Mouse (Mus musculus) cerebellum, postnatal 36 days (tissue): ENCODE data around the gene Thbs3.

ENCODE experiments used
- DNase-seq, 2 experiments: peaks; one replicate each; pipeline ENCODE4 v3.0.0; 2021 to 2022; ENCODE audit warnings: mixed read lengths in 2 of 2

Gene Thbs3

DNA sequence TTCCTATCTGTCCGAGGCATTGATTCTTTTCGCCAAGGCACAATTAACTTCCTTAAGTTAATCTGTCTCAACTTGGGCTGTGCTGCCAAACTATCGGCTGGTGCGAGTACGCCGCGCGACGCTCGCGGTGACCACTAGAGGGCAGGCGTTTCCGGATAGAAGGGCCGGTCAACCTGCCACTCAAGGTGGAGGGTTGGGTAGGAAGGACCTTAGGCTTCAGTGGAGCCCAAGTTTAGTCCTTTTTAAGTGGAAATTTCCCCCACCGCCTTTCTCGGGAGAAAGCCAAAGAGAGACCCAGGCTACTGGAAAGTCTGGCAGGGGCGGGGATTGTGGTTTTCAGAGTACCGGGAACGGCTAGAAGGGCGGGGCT lies 13.2 kb downstream of the Thbs3 start:
- DNase-seq: peak; percentile 87 to 90

DNA sequence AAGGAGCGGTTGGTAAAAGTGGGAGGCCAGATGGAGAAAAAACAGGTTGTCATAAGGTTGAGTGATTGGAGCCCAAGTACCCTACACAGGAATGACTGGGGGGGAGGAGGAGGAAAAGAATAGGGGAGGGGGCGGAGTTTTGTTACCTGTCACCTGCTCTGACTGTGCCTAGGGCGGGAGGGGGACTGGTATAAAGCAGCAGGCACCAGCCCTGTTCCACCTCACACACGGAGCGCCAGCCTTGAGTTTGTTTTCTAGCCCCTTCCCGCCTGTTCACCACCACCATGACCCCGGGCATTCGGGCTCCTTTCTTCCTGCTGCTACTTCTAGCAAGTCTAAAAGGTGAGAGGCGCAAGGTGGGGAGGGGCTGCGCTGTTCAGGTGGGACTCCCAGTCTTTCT lies 13.9 kb downstream of the Thbs3 start, which contains the start of gene Muc1:
TSS of gene Muc1 (plus strand) at position 222 of the 400 bp plus-strand sequence.
- no peak for DNase-seq

DNA sequence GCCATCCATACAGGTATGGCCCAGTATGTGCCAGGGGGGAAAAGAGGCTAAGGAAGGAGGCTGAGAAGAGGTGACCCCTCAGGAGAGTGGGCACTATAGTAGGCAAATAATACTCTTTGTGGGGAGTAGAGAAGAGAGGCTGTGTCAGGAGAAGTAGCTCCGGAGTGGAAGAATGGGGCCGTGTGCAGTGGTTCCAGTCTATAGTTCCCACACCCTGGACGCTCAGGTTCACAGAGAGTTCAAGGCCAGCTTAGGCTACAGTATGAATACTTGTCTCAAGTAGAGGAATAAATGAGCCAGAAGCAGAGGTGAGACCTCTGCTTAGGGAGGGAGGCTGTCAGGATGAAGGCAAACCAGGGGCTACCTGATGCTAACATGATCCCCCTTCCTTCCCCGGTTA lies 14.3 kb downstream of the Thbs3 start:
- no peak for DNase-seq

DNA sequence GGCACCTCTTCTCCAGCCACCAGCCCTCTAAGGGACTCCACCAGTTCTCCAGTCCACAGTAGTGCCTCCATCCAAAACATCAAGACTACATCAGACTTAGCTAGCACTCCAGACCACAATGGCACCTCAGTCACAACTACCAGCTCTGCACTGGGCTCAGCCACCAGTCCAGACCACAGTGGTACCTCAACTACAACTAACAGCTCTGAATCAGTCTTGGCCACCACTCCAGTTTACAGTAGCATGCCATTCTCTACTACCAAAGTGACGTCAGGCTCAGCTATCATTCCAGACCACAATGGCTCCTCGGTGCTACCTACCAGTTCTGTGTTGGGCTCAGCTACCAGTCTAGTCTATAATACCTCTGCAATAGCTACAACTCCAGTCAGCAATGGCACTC lies 15.6 kb downstream of the Thbs3 start:
- no peak for DNase-seq

DNA sequence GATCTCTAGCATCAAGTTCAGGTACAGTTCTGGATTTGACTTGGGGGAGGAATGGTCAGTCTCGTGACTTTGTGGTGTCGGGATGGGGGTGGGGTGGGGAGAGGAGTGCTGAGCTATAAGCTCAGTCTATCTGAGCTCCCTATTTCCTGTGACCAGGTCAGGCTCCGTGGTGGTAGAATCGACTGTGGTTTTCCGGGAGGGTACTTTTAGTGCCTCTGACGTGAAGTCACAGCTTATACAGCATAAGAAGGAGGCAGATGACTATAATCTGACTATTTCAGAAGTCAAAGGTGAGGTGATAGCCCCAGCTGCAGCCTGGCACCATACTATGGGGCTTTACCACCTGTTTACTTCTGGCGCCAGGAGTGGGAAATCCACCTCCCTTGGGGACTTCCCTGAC lies 16.4 kb downstream of the Thbs3 start:
- DNase-seq: no peak

DNA sequence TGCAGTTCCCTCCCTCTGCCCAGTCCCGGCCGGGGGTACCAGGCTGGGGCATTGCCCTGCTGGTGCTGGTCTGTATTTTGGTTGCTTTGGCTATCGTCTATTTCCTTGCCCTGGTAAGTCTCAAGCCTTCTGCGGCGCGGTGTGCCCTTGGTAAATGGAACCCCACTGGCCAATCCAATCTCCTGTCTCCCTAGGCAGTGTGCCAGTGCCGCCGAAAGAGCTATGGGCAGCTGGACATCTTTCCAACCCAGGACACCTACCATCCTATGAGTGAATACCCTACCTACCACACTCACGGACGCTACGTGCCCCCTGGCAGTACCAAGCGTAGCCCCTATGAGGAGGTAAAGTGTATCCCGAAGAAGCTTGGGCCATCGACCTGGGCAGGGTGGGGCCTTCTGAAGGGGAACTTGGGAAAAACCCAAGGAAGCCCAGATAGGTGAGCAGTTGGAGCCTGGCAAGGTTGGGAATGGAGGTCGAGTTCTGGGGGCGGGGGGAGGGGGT lies 16.8 kb downstream of the Thbs3 start:
- no peak for DNase-seq

DNA sequence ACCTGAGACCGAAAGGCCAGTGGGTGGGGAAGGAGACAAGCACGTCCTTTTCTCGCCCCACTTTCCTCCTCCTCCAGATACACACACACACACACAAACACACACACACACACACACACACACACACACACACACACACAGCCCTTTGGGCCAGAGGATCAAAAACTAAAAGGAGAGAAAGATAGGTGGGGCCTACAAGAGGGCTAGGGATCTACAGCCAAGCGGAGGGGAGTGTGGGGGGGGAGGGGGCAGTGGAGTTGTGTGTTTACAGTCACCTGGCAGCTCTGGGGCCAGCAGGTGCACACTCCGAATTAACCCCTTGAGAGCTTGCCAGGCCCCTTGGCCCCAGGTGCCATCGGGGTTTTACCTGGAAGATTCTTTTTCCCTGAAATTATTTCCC lies 17.6 kb downstream of the Thbs3 start:
- DNase-seq: no peak

DNA sequence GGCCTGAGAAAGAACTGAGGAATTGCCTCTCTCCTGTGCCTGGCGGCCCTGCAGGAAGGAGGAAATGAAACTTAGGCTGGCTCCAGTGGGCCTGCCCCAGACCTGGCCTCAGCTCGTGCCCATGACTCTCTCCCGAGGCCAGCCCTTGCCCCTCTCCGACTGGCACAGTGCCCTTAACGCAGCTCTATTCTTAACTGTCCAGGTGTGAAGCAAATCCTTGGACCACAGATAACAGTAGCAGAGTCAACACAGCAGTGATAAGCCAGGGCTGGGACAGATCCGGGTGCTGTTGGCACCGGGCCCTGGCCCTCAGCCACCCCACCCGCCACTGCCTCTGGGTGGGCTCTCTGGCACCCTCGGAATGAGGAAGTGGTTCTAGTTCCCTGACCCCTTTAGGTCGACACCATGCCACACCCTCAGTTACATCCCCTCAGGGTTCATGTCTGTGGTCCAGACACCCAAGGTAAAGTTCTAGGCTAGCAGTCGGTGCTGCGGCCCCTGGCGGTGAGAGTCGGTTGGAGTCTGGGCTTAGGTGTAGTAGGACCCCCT lies 18.7 kb downstream of the Thbs3 start:
- no peak for DNase-seq

DNA sequence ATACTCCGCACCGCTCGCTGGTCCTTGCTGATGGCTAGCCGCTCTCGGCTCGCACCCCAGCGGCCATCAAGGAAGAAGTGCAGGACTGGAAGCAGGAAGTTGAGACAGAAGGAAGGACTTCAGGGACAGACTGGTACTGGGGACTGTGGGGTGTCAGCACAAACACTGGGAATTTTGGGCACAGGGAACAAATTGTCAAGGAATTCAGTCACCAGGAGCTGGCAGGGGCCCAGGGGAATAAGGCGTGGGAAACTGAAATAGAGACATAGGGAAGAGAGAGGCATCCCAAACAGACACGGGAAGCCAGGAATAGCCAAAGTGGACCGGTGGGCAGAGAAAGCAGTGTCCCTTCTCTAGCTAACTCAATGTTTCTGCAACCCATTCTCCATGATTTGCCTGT lies 21.5 kb downstream of the Thbs3 start:
- DNase-seq: no peak

DNA sequence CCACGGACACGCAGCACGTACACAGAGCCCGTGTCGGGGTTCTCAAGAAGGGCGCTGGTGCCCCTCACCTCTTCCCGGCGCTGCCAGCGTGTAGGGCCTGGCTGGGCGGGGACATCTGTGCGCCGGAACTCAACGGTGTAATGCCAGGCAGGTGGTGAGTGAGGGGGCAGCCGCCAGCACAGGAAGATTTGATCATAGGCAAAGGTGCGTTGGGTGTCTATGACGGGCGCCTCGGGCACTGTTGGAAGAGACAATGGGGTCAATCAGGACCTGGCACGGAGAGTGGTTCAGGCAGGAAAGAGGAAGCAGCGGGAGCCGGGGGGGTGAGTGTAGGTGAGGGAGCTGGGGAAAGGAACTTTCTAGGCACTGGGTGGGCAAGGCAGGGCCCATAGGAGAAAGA lies 22.7 kb downstream of the Thbs3 start:
- no peak for DNase-seq

DNA sequence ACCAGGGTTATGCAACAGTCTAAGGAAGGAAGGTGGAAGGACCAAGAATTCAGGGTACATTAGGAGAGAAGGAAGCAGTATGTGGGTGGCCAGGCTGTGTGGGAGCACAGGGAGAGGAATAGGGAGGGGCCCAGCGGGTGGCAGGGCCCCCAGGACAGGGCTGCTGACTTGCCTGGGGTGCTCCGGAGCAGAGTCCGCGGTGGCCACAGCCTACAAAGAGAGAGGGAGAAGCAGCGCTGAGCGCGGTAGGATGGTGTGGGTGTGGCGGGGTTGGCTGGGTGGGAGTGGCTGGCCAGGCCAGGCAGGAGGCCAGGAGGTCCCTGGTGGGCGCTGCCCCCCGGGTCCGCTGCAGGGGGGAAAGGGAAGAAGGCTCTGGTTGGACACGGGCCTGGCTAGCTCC lies 23.5 kb downstream of the Thbs3 start:
- no peak for DNase-seq

DNA sequence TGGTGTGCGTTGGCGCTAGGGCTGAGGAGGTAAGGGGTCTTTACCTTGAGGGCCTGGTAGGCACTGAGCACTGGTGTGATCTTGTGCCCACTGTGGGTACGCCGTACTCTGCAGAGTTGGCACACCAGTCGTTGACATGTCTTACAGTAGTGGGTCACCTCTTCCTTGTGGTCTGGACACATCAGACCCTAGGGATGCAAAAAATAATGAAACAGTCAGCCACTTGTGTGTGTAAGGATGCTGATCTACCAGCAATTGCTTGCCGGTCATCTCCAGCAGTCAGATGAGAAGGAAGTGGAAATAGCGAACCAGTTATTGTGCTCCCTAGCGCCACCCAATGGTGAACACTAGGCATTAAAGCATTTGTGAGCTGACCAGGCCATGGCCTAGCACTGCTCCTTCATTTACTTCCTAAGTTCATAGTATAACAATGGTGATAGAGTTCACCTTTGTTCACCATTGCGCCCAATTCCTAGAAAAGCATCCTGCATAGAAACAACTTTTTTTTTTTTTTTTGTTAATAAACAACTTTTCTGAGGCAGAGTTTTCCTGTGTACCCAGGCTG lies 27.4 kb downstream of the Thbs3 start:
- DNase-seq: peak; percentile 75 to 84

DNA sequence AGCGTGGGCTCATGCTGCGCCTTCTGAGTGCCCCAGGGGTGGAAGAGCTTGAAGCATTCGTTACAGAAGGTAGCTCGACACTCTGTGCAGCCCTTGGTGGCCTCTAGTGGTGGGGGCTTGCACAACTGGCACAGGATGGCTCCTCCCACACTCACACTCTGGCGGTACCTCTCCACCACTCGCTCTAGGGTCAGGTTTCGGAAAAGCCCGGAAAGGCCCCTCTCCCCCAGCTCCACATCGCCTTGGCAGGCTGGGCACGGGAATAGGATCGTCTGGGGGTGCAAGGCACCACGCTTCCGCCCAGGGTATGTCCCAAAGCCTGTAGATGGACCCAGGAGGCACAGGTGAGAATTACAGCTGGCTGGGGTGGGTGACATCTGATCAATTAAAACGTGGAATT lies 28.6 kb downstream of the Thbs3 start:
- DNase-seq: no peak

DNA sequence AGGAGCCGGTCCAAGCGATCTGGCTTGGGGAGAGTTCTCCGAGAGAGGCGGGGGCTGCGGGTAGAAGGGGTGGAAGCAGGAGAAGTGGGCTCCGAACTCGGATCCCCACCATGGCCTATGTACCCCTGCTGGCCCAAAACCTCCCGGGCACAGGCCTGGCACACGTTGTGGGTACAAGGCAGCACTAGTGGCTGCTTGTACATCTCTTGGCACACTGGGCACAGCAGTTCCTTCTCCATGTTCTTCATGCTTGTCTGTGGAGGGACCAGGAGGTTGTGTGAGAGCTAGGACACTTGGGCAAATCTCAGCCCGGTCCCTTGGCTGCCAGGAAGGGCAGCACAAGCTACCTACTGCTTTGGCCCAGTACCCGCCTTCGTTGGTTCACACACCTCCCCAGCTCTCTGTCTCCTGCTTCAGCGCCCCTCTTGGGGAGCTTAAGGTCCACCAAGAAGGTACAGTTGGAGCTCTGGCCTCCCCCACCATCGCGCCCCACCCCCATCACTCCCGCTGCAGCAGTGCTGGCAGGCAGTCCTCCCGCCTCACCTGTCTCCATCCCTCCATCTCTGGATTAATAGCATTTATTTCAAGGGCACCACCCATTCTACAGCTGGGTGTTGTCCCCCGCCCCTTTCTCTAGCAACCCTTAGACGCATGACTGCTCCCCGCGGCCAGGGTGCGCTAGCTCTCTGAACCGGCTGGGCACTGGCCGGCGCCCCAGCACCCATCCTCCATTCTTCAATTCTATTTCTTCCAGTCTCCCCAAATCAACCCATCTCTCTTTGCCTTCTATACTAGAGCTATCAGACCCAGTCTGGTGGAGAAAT lies 29.4 kb downstream of the Thbs3 start:
- peak; percentile 48 to 56 for DNase-seq

DNA sequence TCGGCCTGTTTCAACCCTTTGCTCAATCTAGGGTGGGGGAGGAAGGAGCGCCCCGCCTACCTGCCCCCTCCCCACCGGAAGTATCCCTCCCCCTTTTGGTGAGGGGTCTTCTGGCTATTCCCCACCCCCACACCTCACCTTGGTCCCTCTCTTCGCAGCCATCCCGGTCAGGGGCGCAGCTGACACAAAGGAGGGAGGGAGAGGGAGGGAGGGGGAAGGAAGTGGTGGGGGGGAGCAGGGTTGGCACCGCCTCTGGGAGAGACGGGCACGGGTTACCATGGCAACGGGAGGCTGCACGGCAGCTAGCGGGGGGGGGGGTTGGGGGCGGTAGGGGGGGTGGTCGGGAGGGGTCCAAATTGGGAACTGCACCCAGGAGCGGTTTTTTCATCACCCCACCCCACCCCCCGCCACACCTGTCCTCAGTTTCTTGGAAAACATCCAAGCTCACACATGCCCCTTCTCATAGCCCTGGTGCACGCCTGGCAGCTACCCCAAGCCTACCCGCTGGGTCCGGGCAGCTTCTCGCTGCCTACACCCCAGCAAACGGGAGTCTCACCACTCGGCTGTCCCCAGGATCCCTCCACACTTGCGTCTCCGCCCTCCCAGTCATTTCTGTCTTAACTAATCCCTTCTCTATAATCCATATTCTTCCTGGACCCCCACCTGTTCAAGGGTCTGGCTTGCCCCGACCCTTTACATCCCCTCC lies 30.2 kb downstream of the Thbs3 start:
- peak; percentile 77 to 80 for DNase-seq

DNA sequence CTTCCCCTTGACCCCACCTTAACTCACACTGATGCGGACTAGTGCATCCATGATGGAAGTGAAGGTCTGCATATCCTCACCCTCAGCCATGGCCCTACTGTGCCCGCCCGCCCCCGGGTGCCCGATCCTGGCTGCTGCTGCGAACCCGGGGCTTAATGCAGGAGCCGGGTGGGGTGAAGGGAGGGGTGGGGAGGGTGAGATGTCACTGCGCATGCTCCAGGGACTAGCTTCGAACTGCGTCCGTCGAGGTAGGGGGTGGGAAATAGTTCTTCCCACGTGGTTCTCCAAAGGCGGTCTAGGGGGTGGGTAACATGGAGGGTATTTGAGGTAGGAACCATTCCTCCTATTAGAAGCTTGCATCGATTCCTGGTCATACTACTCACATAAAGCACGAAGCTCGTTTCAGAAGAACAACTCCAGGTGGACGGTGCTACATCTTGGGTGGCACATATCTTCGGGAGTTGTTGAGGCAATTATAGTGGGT lies 30.8 kb downstream of the Thbs3 start, which contains the start of gene Krtcap2:
TSS of gene Krtcap2 (plus strand) at position 279 of the 484 bp plus-strand sequence.
- peak; percentile 72 to 76 for DNase-seq

DNA sequence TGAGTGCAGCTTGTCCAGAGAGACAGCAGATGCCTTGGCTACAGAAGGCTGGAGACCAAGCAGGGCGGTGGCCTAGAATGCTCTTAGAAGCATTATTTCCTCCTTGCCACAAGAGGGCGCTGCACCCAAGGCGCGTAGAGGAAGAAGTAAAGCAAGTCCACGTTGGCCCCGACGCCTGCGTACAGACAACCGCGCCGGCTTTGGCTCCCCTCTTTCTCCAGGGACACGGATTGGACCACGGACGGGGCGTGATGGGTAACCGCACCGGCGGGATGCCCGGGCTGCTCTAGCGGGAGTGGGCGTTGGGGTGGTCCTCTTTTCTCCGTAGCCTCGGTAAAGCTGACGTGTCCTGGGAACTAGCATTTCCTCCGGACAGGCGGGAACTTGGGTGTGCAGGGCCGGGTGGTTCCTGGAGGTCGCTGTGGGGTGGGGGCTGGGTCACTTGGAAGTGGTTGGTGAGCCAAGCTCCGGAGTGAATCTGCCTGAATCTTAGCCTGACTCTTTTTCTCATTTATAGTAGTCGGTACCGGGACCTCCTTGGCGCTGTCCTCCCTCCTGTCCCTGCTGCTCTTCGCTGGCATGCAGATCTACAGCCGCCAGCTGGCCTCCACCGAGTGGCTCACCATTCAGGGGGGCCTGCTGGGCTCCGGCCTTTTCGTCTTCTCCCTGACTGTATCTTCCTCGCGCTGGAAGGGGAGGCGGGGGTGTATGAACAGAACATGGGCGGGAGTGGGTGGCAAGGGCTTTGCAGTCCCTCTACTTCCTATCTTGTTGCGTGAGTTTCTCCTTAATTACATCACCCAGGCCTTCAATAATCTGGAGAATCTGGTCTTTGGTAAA lies 31.5 kb downstream of the Thbs3 start, which contains the start of gene Trim46:
TSS of gene Trim46 (minus strand) at position 49 of the 840 bp plus-strand sequence.
- peak; percentile 92 to 94 for DNase-seq

DNA sequence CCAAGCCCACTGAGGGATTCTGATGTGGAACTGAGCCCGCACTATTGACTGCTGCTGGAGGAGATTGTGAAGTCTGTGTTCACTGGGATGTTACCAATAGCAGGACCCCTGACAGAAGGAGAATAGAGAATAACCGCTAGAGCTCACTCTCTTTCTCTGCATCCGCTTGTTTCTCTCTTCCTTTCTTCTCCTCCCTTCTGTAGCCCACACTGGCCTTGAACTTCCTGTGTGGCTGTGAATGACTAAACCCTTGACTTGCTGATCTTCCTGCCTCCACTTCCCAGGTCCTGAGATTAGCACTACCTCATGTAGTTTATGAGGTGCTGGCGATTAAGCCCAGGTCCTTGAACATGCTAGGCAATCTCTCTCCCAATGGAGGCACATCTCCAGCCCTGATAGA lies 32.5 kb downstream of the Thbs3 start:
- DNase-seq: no peak

DNA sequence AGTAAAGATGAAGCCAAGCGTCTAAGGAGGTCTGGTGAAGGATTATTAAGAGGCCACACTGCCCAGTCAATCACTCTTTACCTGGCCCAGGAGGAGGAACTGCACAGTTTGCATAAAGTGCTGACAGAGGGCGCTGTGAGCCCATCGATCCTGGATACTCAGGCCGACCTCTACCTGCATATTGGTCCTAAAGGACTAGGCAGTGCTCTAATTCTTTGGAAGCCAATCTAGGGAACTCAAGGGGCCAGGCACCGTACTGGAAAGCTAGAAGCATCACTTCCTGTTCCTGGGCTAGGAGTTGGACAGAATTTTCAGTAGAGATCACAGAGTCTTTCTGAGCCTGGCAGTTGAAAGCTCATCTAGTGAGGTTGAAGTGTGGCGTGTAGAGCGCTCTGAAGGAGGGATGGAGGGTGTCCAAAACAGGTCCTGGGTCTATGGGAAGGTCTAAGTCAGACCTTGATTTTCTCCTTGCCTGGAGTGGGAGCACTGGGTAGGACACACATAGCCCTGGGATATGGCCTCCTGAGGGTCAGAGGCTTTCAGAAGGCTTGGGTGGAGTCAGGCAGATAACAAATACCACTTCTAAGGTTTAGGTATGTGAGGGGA lies 35.6 kb downstream of the Thbs3 start:
- peak; percentile 76 to 77 for DNase-seq

DNA sequence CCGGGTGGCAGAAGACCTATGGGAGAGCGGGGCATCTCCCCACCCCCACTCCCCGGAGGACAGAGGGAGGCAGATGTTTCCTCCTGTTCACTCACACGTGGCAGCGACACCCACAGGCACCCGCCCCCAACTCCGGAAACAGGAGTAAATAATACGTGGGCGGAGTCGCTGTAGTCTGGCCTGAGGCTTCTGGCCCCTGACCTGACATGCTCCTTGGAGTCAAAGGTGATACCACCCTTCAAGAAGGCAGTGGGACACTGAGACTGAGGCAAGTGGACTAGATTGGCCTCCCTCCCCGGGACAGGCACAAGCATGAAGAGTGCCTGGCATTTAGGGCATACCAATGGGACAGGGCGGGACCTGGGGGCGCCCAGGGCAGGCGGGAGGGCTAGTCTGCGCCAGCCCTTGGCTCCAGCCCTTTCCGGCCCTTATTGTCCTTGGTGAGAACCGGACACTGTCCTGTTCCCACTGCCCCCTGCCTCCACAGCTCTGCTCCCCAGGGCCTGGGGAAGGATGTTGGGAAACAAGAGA lies 36.5 kb downstream of the Thbs3 start:
- DNase-seq: no peak

DNA sequence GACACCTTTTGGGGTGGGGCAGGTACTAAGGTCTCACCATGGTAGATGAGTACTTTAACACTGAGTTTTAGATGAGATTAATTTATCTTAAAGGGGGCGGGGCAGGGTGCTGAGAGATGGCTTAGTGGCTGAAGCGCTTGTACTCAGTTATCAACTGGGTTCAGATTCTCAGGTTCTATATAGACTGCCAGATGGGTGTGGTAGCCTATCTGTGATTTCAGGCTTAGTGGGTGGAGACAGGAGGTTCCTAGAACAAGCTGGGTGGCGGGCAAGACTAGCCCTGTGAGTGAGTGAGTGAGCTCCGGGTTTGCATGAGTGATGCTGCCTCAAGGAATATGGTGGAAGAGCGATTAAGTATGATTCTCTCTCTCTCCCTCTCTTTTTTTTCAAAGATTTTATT lies 40.0 kb downstream of the Thbs3 start:
- no peak for DNase-seq
